Mouse (Mus musculus) Patski (cell line): Measurements from ENCODE around the gene Ankrd44. TPM values are rescaled to one million over a fixed set of nuclear protein-coding genes. Genes with fewer than 3 reads are reported as not detected.

Experiments
- ATAC-seq: fragments of 100-300 bp; one replicate; pipeline ENCODE4 v1.8.0; 2021
- CTCF ChIA-PET: fragments of 350-600 bp; sonication (Branson Sonifier 250); formaldehyde crosslinking; loops from one replicate; lab custom pipeline; 2022; ENCODE audit warnings: inconsistent platforms; lab: Charles Lee
- POLR2A ChIA-PET: fragments of 350-600 bp; sonication (Branson Sonifier 250); formaldehyde crosslinking; loops from one replicate; lab custom pipeline; 2022; ENCODE audit warnings: antibody characterized with exemption, inconsistent platforms; lab: Charles Lee
- DNase-seq: peaks from one replicate; pipeline ENCODE4 v3.0.0-alpha.2; 2011; ENCODE audit warnings: low read depth, low spot score
- H3K27me3 ChIP-seq: fragments of 371-371 bp; one replicate; pipeline ENCODE4 v1.5.1; 2021
- CTCF ChIP-seq: fragments of 100-300 bp; IDR thresholded peaks from one replicate; pipeline ENCODE4 v1.5.1; 2021
- in situ Hi-C: fragments of 300-500 bp; cut with MboI; formaldehyde crosslinking; loops from 3 replicates; pipeline ENCODE4 v1.11.1; 2018; ENCODE audit warnings: low pct_unique_long_range_greater_than_20kb, mixed read lengths
- polyA plus RNA-seq: library from polyadenylated mRNA; unstranded; gene quantifications from one replicate; pipeline ENCODE4 v1.2.3, GENCODE M21; 2021

The Ankrd44 gene
- polyA plus RNA-seq, 1 experiment from 2014 or later = 31.2 TPM

GRCm38 (mm10) chr1:54637340-54637739, 288.8 kb downstream of the Ankrd44 start:
- POLR2A ChIA-PET = no interaction called here

DNA sequence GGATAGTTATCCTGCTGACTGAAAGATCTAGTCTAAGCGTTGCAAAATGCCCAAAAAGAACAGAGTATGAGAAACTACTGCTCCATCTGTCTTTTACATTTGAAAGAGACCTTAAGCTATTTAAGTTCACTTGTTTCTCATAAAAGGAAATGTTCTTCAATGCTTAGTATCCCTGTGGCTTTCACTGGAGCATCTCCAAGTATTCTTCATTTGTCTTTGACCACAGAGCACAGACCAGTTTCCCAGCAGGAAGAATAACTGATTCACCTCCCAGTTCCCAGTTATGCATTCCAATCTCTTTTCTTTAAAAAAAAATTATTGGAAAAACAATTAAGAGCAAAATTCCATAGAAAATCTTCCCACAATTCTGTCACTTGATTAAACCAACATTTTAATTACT, 297.1 kb downstream of the Ankrd44 start:
- TF ChIP-seq CTCF = no peak
- ATAC-seq (no peak), DNase-seq (peak; percentile 31)
- CTCF ChIA-PET = interaction anchor here (1.5 kb wide), 1 partner anchor 21 kb away, joined by 3 read pairs; no protein-coding TSS in a partner anchor
- POLR2A ChIA-PET = no interaction called here
- in situ Hi-C loops = no loop called here
- H3K27me3 ChIP-seq = no peaks in the 10 kb centered on the region

More at GRCm38 (mm10) chr1:54637340-54637739, 288.8 kb downstream of the Ankrd44 start:
- no peak for ATAC-seq
- no peak for TF ChIP-seq CTCF
- CTCF ChIA-PET = no interaction called here
- no peaks in the 10 kb centered on the region for H3K27me3 ChIP-seq
- DNase-seq = no peak
- in situ Hi-C loops = no loop called here

DNA sequence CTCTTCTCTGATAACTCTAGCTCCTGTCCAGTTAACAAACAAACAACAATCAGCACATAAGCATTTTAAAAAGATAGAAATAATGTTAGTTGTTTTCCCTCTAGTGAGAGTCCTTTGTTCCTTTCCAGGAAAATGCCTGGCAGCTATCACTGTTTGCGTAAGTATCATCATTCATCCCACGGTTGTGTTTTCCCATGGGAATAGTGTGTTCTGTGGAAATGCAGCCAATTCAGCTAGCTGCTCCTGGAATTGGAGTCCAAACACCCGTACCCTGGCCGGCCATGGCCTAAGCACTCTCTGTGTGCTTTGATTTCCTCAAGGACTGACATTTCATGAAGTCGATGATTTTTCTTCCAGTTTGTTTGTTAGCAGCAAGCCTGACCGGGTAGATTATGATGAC, 311.2 kb downstream of the Ankrd44 start:
- no peak for TF ChIP-seq CTCF
- in situ Hi-C loops = no loop called here
- CTCF ChIA-PET = no interaction called here
- ATAC-seq (no peak), DNase-seq (no peak)
- no peaks in the 10 kb centered on the region for H3K27me3 ChIP-seq
- POLR2A ChIA-PET = no interaction called here

GRCm38 (mm10) chr1:54612344-54612743, 313.8 kb downstream of the Ankrd44 start:
- no peaks in the 10 kb centered on the region for H3K27me3 ChIP-seq
- ChIA-PET POLR2A (no interaction called here), CTCF (no interaction called here)
- in situ Hi-C loops = no loop called here
- no peak for TF ChIP-seq CTCF
- ATAC-seq (no peak), DNase-seq (no peak)

DNA sequence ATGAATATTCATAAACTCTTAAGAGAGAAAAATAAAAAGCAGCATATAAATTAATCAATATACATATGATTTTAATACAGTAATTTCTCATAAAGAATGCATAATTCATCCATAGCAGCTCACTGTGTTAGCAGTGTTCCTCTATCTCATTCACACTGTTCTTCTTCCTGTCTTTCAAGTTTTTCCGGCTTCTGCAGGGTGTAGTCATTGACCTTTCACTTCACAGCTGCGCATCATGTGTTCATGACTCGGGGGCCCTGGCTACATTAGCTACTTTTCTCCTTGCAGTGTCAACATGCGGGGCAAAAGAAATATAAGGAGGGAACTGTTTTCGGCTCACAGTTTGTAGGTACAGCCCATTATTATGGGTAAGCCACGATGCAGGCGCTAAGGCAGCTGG, 314.3 kb downstream of the Ankrd44 start:
- CTCF ChIA-PET = no interaction called here
- TF ChIP-seq CTCF = no peak
- no peaks in the 10 kb centered on the region for H3K27me3 ChIP-seq
- in situ Hi-C loops = no loop called here
- POLR2A ChIA-PET = no interaction called here
- DNase-seq = no peak
- no peak for ATAC-seq

DNA sequence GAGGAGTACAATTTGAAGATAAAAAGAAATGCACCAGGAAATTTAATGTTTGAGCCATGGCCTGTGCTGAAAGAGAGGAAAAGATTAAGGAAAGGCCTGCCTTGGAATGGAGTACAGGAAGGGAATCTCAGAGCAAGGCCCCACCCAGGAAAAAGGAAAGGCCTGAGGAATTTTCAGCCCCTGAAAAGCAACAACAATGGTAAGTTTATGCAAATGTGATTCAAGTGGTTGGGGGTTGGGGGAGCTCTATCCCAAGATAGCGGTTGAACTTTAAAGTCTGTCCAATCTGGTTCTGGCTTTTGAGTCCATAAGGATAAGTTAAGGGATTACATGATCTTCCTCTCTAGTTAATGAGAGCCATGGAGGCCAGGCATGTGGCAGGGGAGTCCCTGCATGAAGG, 319.3 kb downstream of the Ankrd44 start:
- H3K27me3 ChIP-seq = no peaks in the 10 kb centered on the region
- ATAC-seq = no peak
- TF ChIP-seq CTCF = no peak
- no peak for DNase-seq
- CTCF ChIA-PET = interaction anchor here (1.1 kb wide), 1 partner anchor 29 kb away, joined by 3 read pairs; no protein-coding TSS in a partner anchor
- in situ Hi-C loops = no loop called here
- POLR2A ChIA-PET = no interaction called here

DNA sequence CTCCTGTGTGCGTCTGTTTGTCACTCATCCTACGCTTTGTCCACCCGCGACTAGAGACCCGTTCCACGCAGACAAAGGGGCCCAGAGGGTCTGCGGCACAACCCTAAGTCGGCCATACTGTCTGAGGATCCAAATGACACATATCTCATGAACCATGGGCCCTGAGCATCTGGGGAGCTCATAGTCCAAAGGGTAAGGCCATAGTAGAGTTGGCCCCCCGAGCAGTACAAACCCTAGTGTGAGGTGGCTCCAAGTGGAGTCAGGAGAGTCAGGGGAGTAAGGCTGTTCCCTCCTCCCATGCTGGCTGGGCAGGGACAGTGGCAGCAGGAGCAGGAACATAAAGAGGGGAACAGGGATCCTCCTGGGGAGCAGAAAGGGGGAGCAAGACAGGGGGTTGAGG, 324.5 kb downstream of the Ankrd44 start:
- POLR2A ChIA-PET = no interaction called here
- in situ Hi-C loops = no loop called here
- no peaks in the 10 kb centered on the region for H3K27me3 ChIP-seq
- CTCF ChIA-PET = no interaction called here
- DNase-seq (no peak), ATAC-seq (no peak)
- no peak for TF ChIP-seq CTCF

- ATAC-seq (peak; percentile 83), DNase-seq (peak; percentile 25)
- POLR2A ChIA-PET = interaction anchor here (0.7 kb wide), 1 partner anchor 34 kb away, joined by 3 read pairs; no protein-coding TSS in a partner anchor
- CTCF ChIA-PET = no interaction called here
- H3K27me3 ChIP-seq = no peaks in the 10 kb centered on the region
- TF ChIP-seq CTCF = no peak
- in situ Hi-C loops = no loop called here
Observed at GRCm38 (mm10) chr1:54600275-54600674, 325.9 kb downstream of the Ankrd44 start.

GRCm38 (mm10) chr1:54597594-54598217, 328.5 kb downstream of the Ankrd44 start:
- TF ChIP-seq CTCF = no peak
- ChIA-PET CTCF (no interaction called here), POLR2A (no interaction called here)
- H3K27me3 ChIP-seq = no peaks in the 10 kb centered on the region
- DNase-seq (no peak), ATAC-seq (no peak)
- in situ Hi-C loops = no loop called here

- DNase-seq (no peak), ATAC-seq (no peak)
- H3K27me3 ChIP-seq = no peaks in the 10 kb centered on the region
- in situ Hi-C loops = no loop called here
- TF ChIP-seq CTCF = no peak
- ChIA-PET CTCF (no interaction called here), POLR2A (no interaction called here)
Observed at GRCm38 (mm10) chr1:54596151-54596550, 330.0 kb downstream of the Ankrd44 start.

Other genes starting within 250 kb of the Ankrd44 start
- 147 TPM for gene Sf3b1, start 101.1 kb upstream of the Ankrd44 start, polyA plus RNA-seq
- 43.5 TPM for gene Coq10b, start 126.4 kb upstream of the Ankrd44 start, polyA plus RNA-seq
- 326 TPM for gene Hspe1, start 161.7 kb upstream of the Ankrd44 start, polyA plus RNA-seq
- 475 TPM for gene Hspd1, start 161.9 kb upstream of the Ankrd44 start, polyA plus RNA-seq
- gene Mob4, start 204.8 kb upstream of the Ankrd44 start, polyA plus RNA-seq = 84.7 TPM